Mouse (Mus musculus): ENCODE results near the gene Dld.

The Dld gene

DNA sequence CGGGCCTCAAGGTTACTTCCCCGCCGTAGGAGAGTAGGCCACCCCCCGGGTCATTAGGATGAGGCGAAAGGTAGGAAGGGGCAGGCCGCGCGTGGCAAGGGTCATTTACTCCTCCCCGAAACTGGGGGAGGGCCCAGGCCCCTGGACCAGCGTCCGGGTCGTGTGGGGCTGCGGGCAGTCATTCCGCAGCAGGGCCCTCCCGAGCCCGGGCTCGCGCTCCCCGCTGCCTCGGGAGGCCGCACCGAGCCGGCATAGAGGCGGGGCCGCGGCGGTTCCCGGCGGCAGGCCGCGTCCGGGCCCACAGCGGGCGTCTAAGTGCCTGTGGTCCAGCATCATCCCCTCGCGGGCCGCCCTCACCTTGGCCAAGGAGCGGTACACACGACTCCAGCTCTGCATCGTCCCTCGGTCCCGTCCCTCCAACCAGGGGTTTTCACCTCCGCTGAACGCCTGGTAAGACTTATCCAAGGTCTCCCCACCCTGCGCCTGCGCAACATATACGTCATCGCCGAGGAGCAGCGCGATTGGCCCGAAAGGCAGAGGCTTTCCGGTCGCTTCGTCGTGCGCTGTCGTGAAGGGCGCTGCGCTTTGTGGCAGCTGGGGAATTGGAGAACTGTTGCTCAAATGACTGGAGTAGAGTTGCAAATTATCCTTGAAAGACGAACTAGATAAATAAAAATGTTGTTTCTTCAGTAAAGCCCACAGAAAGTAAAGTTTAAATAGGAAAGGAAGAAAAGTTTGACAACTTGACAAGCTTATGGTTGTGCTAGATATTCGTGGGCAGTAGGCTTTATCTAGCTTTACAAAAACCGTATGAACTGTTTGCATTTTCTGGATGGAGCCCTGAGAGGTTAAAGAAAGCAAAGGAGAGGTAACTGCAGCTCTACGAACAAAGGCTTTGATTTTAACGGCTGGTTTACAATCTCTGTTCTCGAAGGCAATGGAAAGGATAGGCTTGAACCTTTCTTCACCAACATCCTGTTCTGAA lies at the start of gene Dld:
TSS of gene Dld (minus strand) at position 510 of the 985 bp plus-strand sequence.
- DNase-seq, result peak; percentile 98

DNA sequence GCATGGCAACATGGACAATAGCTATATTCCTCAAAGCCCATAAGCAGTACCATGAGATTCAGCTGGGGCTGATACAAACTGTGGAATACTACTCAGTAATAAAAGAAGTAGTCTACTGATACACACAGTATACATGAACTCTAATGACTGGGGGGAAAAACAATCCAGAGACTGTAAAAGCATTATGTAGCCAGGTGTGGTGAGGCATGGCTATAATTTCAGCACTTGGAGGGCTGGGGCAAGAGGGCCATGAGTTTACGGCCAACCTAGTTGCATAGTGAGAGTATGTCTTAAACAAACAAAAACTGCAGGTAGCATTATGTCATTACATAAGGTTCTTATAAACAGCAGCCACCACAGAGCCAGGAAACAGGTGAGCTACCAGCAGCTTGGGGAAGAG lies 49.6 kb upstream of the Dld start:
- no peak for DNase-seq

DNA sequence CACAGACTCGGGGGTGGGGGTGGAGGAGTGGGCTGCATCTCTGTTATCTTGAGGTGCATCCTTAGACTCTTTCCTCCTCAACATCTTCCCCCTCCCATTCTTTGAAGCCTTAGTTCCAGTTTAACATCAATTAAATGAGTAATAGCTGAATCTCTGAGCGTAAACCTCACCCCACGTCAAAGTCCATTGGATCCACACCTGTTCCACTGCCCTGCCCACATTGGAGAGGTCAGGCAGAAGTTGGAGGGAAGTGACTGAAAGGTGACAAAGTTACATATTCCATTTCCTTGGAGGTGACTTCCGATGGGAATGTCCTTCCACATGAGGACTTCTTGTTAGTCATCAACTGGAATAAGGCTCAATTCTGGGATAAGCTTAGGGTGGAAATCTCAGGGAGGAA lies 46.5 kb upstream of the Dld start:
- DNase-seq, result no peak

- DNase-seq, result no peak
Measured at GRCm38 (mm10) chr12:31395895-31396294, 44.6 kb upstream of the Dld start.

DNA sequence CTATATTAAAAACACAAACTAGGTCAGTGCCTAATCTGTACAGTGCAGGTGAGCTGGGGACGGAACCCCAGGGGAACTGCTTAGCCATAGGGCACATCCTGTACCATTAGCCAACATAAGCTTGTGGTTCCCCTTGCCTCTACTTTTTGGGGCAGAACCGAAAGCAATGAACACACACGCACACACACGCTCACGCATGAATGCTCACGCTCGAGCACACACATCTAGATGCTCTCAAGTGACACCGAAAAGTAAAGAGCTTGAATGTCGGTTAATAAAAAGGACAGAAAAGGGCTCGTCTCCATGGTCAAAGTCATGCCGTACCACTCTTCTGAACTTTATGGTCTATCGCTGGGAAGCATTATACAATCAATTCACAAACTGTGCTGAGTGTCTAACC lies 40.4 kb upstream of the Dld start:
- DNase-seq, result no peak

GRCm38 (mm10) chr12:31390571-31390970 lies 39.3 kb upstream of the Dld start, which contains the start of gene Slc26a3:
Slc26a3 (plus strand) TSS chr12:31390871.
- DNase-seq, result no peak

- peak; percentile 55 for DNase-seq
Measured at GRCm38 (mm10) chr12:31387303-31387702, 36.0 kb upstream of the Dld start.

DNA sequence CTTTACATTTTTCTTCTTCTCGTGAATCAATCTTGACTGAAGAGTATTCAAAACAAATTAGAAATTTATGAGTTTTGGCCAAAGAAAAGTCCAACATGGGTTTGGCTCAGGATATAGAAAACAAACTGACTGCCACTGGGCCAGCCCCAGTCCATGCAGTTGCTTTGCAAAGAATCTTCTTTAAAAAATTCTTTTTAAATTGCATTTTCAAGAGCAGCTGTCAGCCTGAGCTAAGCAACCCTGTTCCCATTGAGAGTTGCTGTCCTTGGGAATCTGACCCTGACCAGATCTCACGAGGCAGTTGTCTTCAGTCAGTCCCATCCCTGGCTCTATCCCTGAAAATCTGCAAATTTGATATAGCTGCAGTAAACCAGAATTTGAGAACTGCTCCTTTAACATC lies 31.2 kb upstream of the Dld start:
- no peak for DNase-seq

- no peak for DNase-seq
Measured at GRCm38 (mm10) chr12:31380878-31381277, 29.6 kb upstream of the Dld start.

DNA sequence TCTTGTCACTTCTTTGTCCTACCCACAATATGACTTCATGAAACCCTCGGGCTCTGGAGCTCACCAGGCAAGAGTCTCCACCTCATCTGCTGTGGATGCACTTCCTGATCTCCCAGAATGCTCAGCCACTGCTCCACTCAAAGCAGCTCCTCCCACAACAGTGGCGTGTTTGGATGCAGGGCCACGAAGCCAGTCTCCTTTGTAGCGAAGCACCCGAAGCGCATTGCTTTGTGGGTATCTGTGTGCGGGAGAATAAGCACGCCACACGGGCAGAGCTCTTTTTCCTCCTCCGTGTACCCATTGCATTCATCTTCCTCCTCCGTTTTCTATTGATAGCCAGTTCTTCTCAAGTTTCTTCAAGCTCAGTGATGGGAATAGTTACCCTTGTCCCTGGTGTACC lies 26.0 kb upstream of the Dld start:
- peak; percentile 5 for DNase-seq

- DNase-seq, result peak; percentile 15
Measured at GRCm38 (mm10) chr12:31376326-31376950, 25.2 kb upstream of the Dld start.

DNA sequence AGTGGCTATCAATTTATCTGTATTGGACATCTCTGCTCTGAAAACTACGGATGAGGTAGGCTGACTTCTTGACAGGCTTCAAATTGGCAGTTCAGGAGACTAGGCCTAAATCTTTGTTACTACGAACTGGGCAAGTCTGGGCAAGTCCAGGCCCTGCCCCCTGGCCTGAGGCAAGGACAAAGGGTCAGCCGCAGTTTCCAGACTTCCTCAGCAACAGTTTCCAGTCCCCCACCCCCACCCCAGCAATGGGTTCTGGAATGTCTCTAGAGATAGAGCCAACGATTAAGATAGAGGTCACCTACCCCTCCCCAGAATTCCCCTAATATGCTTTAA lies 24.0 kb upstream of the Dld start:
- no peak for DNase-seq

- peak; percentile 88 for DNase-seq
Measured at GRCm38 (mm10) chr12:31374603-31375282, 23.5 kb upstream of the Dld start.

- DNase-seq, result peak; percentile 5
Measured at GRCm38 (mm10) chr12:31369656-31370055, 18.4 kb upstream of the Dld start.

- no peak for DNase-seq
Measured at GRCm38 (mm10) chr12:31369118-31369517, 17.9 kb upstream of the Dld start.

- no peak for DNase-seq
Measured at GRCm38 (mm10) chr12:31367721-31368120, 16.5 kb upstream of the Dld start.

DNA sequence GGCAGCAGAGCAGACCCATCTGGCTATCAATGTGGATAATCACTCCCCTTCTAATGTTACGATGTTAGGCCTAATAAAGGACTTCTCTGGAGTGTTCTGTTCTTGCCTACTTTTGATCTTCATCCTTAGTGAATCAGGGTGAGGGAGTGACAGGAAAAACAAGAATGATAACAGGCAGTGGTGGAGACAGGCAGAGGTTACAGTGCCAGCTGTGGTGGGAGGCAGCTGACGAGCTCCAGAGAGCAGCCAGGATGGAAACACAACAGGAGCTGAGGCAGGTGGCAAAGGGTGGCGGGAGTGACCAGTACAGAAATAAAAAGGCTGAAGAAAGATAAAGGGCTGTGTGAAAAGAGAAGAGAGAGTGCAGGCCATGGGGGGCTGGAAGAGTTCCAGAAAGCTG lies 15.2 kb upstream of the Dld start:
- DNase-seq, result no peak

DNA sequence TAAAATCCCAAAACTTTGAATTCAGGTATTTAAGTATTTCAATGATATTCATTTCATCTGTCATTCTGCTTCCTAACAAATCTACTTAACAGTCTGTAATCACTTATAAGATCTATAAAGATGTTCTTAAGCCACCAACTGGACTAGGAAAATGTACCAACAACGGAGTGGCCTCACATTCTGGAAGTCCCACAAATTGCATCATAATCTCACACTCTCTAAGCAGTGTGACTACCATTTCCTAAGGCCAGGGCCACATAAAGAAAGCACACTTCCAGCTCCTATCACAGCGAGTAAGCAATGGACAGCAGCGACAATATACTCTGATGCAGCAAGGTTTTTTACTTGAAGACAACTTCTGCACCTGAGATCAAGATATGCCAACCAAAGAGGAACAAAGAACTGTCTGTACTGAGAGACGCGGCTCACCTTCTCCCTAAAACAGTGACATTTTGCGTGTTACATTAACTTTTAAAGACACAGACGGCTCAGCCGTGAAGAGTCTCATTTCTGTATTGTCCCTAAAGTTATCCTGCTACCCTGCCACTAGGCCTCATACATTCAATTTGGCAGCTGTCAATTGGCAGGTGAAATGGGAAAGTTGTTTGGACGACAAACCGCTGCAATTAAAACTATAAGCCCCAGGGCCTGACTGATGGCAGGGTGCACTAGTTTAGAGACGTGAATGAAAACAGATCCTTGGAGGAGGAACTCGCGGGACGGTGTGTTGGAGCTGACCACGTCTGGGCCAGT lies 886 bp downstream of the Dld start:
- DNase-seq, result peak; percentile 6

- DNase-seq, result no peak
Measured at GRCm38 (mm10) chr12:31333261-31333660, 18.0 kb downstream of the Dld start.

DNA sequence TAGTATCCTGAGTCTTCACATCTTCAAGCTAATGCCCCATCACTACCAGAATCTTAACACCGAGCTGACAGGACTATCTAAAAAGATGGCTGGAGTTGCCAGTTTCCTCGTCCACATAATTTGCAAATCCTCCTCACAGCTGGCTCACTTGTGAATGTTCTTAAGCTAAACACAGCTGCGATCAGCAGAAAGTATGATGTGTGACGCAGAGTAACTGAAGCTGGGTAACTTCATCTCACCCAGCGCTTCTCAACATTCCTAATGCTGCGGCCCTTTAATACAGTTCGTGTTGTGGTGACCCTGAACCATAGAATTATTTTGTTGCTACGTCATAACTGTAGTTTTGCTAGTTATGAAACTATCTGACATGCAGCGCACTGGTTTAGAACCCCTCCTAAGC lies 24.1 kb downstream of the Dld start:
- DNase-seq, result no peak

DNA sequence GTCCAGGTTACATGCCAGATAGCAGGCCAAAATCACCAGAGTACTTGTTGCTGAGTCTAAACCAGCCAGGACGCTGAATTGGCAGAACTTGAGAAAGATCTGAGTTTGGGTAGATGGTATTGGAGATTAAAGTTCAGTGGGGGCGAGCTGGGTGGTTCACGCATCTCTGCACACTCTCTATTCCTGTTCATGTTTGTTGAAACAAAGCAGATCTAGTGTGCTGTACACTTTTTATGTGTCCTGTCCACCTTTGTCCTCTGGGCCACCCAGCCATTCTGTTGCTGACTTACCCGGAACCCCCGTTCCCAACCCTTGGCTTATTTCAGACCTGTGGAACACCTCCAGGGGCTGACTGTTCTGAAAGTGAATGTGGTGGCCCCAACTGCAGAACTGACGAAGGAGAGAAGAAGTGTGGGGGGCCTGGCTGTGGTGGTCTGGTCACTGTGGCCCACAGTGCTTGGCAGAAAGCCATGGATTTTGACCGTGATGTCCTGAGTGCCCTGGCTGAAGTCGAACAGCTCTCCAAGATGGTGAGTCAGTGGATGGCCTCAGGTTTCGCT lies 28.0 kb downstream of the Dld start:
- no peak for DNase-seq

DNA sequence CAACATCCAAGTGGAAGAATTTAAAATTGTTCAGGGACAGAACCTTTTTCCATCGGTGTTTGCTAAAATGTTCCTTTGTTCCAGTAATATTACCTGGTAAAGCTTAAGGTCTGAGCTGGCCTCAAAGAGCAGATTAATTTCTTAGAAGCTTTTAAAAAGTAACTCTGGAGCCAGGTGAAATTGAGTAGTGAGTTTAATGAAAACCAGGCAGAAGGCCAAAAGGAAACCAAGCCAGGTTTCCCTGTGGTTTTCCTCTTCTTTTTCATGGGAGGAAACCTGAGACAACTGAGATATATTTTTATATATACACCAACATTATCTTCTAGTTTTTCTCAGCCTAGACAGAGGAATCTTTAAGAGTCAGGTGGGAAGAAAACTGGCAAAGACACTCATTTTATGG lies 29.7 kb downstream of the Dld start:
- peak; percentile 21 for DNase-seq

- no peak for DNase-seq
Measured at GRCm38 (mm10) chr12:31320817-31321216, 30.4 kb downstream of the Dld start.

Data from lung, postnatal 36 days (tissue).